Mouse (Mus musculus) layer of hippocampus, postnatal 25 days (tissue): ENCODE measurements around the gene Akna. TPM values are rescaled to one million over a fixed set of nuclear protein-coding genes. Genes with fewer than 3 reads are reported as not detected.

Experiments used
- DNase-seq, 2 experiments: peaks; one replicate each; pipeline ENCODE4 v3.0.0; 2022; ENCODE audit warnings: mixed read lengths in 2 of 2, low spot score in 1 of 2; ENCODE audit errors: extremely low spot score in 1 of 2
- total RNA-seq, 2 experiments: library from RNA; stranded (reverse); gene quantifications; 2 replicates each; pipeline ENCODE4 v1.2.3; 2021

Akna gene
- total RNA-seq, 2 experiments from 2014 or later = 2.6 to 4.4 TPM

GRCm38 (mm10) chr4:63410583-63410934, 7.4 kb upstream of the Akna start:
- peak; percentile 77 to 78 for DNase-seq

- peak in 1 of 2 experiments; percentile 23 for DNase-seq
Measured at GRCm38 (mm10) chr4:63409908-63410582, 6.9 kb upstream of the Akna start.

DNA sequence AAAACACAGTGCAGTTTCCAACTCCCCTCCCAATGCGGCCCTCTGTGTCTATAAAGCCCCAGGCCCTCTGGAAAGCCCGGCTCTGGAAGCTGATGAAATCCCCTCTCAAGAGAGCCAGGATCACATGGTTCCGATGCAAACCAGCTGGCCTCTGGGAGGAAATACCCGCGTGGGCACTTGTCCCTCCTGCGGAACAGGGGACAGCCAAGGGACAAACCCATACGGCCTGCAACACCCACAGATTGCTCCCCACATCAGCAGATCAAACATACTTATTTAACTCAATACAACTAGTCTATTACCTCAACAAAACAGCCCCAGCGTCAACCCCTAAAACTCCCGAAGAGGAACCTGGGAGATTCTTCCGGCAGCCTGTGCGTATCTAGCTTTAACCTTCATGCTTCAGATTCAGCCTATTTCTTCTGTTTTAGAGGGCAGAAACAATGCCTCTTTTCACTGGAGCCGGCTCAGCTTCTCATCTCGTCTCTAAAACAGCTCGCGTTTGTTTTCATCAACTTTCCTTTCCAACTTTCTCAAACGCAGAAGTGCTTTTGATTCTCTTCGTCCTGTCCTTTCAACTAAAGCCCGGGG, 6.3 kb upstream of the Akna start:
- DNase-seq = no peak

DNA sequence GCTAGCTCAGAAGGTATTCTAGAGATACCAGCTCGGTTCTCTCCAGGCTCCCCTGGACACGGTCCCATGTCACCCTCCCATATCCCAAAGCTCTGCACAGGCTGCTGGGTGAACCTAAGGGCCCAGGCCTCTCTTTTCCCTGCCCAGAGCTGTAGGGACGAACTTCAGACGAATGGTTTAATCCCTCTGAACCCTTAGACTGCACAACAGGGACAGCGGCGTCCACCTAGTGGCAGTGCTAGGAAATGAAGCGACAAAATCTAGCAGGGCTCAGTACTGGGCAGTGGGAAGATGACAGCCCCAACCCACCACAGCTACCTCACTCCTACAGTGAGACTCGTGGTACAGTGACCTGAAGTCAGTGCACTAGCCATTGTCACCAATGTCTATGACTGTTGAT, 5.5 kb upstream of the Akna start:
- peak; percentile 44 to 62 for DNase-seq

DNA sequence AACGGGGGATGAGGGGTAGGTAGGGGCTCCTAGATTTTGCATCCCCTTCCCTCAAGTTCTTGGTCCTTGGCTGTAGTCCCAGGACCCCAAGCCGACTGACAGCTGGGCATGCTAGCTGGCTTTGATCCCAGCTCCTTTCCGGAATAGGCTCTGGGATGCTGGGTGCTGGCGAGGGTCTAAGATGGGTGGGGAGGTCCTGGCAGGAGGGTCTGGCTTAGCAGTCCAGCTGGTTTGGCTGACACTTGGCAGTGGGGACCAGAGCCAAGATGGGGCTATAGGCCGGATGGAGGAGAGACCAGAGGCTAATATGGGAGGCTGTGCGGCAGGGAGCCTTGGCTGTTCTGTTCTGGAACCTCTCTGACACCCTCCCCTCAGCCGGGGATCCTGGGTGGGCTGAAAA, 5.1 kb upstream of the Akna start:
- no peak for DNase-seq

DNA sequence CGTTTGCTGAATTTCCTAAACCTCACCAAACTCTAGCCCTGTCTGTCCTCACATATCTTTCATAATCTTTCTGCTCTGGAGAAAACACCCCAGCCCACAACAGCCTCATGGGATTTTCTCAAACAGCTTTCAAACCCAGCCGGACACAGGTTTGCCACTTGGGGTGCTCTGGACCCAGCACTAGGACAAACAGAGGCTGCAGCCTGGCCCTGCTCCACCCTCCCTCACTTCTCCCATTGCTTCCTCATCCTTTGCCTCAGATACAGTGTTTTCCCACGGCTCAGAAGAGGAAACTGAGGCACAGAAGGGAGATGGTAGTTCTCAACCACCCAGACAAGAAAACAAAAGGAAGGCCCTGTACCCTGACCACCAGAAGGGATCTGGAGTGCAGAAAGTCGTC, 2.5 kb upstream of the Akna start:
- no peak for DNase-seq

- DNase-seq = no peak
Measured at GRCm38 (mm10) chr4:63405051-63405450, 1.9 kb upstream of the Akna start.

- DNase-seq = no peak
Measured at GRCm38 (mm10) chr4:63404205-63404604, 1.1 kb upstream of the Akna start.

DNA sequence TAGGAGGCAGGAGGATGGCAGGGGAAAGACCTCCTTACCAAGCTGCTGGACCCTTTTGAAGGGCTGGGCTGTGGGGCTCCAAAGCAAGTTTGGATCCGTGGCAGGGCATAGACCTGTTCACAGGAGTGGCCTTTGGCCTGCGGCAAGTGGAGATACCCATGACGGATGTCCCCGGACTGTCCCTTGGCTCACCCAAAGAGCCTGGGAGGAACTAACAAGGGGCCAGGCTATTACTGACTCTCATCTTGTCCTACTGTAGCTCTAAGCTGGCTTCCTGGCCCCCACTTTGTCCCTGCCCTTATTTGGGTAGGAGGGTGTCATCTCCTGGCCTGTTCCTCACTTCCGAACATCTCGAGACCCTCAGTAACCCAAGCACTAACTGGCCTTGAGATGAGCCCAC, 596 bp downstream of the Akna start:
- DNase-seq = no peak

DNA sequence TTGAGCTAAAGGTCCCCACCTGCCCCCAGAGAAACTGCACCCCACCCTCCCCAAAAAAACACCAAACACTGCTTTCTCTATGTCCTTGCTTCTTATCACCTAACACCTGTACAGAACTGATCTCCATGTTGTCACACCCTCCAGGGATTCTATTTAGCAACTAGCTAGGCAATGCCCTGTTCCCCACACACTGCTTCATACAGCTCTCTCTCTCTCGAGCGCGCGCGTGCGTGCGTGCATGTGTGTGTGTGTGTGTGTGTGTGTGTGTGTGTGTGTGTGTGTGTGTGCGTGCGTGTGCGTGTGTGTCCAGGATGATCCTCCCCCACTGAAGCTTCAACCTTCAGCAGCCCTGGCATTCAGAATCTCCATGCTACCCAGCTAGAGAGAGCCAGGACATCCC, 1.1 kb downstream of the Akna start:
- no peak for DNase-seq

- no peak for DNase-seq
Measured at GRCm38 (mm10) chr4:63401620-63402019, 1.5 kb downstream of the Akna start.

- DNase-seq = no peak
Measured at GRCm38 (mm10) chr4:63400541-63401306, 2.4 kb downstream of the Akna start.

- DNase-seq = no peak
Measured at GRCm38 (mm10) chr4:63399691-63400270, 3.4 kb downstream of the Akna start.

DNA sequence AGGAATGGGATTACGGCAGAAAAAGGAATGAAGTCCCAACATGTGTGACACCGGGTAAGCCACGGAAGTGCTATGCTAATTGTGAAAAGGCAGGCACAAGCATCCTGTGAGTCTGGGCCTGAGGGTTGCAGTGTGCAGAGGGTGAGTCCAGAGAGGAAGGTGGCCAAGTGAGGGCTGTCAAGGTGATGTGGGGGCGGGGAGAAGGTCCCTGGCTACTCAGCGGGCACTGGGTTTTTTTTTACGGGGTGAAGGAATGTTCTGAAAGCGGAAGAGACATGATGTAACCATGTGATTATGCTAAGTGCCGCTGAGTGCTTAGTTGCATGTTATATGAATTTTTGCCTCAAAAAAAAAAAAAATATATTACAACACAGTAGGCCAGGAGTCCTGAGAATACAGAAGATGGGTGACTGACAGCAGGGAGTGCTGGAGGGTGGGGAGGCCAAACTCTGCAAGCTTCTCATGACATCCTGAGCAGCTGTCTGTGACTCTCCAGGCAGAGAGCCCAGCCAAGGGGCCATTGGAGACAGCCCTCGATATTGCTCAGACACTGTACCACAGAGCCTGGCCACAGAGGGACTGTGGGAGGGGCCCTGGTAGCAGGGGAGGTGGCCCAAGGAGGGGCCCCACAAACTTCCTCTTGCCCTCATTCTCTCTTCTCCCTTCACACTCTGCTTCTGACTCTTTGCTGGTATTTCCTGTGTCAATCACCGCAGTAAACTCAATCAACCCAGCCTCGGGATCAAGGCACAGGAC, 4.1 kb downstream of the Akna start:
- no peak for DNase-seq

- no peak for DNase-seq
Measured at GRCm38 (mm10) chr4:63397981-63398537, 5.1 kb downstream of the Akna start.

- no peak for DNase-seq
Measured at GRCm38 (mm10) chr4:63391322-63391721, 11.8 kb downstream of the Akna start.

DNA sequence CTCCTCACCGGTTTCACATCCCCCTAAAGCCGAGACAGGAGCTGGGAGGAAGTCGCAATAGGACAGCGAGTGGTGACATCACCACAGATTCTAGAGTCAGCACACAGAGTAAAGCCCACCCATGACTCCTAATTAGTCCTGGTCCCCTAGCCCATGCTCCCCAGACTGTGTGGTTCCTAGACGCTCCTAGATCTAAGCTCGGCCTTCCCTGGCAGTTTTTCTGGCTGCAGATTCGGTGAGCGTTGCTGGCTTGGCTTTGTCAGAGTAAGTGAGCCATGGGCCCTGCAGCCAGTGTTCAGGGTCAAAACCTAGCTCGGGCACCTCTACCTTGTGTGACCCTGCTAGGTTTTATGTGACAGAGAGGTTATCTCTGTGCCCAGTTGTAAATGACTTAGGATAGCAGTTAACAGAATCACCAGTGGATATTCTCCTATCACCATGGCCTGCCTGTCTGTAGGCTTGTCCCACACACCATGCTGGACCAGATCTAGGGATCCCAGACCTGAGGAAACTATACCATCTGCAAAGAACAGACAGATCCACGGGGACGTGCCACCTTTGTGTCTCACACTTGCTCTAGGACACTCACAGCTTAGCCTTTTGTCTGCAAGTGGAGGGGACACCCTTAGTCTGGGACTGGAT, 13.1 kb downstream of the Akna start:
- DNase-seq = no peak

- DNase-seq = no peak
Measured at GRCm38 (mm10) chr4:63389121-63389886, 13.8 kb downstream of the Akna start.

DNA sequence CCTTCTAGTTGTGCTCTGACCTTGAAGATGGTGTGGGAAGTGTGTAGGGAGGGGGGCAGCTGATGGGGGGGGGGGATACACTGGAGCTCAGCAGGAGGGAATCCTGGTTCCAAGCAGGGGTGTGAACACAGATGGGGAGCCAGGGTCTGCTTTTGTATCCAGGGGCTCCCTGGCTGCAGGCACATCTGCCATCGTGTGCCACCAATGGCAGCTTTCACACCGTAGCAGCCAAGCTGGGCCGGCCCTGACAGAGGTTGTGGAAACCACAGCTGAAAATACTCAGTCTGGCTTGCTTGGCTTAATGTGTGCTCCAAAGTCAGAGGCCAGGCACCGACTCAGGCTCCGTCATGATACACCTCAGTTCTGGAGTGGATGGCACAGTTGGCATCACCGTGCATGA, 15.1 kb downstream of the Akna start:
- DNase-seq = no peak
